Mouse (Mus musculus): ENCODE data around the gene Lrrc1.
A peak's percentile ranks its signal among the peaks of the same experiment; 100 is the strongest.

Gene Lrrc1

DNA sequence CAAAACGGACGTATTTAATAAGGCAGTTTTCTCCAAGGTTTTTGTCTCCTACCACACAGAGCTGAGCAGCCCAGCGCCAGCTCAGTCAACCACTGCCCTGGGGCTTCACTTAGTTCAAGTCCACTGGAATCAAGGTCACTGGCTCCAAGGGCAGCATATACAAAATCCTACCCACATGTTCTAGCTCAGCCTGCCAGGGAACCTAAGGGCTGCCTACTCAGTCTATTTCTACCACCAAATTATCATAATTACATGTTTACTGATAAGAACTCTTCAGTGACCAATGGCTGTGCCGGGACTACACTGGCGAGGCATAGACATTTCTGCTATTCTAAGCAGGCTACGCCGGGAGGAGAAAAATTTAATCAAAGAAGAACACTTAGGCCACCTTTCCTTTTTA is 80.8 kb downstream of the Lrrc1 start:
- no peak for DNase-seq (ENCODE audit: low spot score in 2 of 2)

DNA sequence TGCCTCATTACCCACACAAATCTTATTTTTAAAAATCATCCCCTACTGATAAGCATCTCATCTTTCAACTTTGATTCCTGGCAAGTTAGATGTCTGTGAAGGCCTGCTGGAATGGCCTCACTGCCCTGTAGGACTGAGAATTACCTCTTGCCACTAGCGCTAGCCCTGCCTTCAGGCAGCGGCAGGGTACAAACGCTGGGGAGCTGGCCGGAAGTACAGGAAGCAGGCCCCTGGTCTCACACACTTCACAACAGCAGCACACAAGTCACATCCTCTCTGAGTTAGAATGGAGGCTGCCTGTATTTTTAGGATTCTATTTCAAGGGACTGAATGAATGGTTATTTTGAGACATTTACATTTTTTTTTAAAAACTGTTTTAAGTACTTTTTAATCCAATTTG is 81.5 kb downstream of the Lrrc1 start:
- peak; percentile 2 to 4 for DNase-seq (ENCODE audit: low spot score in 2 of 2)

DNA sequence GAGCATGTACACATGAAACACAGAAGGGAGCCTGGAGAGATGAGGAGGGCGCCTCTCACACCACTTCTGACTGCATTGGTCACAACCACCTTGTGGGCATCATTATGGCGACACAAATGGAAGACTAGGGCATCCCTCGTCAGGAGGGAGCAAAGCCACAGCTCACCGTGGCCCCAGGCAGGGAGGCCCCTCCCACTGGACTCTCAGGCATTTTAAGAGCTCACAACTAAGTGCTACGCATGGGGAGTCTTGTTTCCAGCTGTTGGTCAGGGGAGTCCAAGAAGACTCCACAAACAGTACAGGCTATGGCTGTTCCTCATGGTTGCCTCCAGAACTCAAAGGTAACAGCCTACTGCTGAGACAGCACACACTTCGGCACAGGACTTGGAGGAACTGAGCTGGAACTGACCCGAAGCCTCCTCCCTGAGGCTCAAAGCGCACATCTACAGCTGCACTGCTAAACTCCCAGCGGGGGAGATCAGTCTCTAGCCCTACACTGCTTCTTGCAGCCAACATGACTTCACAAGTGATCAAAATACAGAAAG is 83.2 kb downstream of the Lrrc1 start:
- DNase-seq (ENCODE audit: low spot score in 2 of 2) = no peak

DNA sequence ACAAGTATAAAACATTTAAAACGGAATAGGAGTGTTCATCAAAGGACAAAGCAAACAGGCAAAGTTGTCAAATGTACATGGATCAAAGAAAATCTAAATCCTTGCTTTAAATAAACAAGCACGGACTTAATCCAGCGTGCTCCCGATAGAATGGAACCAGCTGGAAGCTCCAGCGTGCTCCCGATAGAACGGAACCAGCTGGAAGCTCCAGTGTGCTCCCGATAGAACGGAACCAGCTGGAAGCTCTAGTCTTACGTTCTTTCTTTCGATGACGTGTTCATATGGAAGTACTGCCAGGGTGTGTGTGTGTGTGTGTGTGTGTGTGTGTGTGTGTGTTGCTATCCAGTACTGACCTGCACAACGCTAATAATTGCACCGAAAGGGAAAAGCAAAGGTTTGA is 84.3 kb downstream of the Lrrc1 start:
- no peak for DNase-seq (ENCODE audit: low spot score in 2 of 2)

DNA sequence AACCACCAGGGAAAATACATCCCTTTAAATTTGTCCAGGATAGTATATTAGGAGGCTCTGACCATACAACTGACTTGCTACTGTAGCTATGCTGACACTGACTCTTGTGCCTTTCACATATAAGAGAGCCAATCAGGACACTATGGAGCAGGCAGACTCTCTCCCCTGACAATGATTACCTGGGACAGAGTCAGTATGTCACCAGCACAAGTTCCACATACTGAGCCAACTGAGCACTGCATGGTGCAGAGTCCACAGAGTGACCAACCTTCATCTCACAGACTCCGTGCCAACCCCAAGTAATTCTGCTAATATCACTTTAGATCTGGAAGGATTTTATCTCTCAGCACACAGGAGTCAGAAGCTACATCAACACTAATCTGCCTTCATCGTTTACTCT is 85.3 kb downstream of the Lrrc1 start:
- no peak for DNase-seq (ENCODE audit: low spot score in 2 of 2)

DNA sequence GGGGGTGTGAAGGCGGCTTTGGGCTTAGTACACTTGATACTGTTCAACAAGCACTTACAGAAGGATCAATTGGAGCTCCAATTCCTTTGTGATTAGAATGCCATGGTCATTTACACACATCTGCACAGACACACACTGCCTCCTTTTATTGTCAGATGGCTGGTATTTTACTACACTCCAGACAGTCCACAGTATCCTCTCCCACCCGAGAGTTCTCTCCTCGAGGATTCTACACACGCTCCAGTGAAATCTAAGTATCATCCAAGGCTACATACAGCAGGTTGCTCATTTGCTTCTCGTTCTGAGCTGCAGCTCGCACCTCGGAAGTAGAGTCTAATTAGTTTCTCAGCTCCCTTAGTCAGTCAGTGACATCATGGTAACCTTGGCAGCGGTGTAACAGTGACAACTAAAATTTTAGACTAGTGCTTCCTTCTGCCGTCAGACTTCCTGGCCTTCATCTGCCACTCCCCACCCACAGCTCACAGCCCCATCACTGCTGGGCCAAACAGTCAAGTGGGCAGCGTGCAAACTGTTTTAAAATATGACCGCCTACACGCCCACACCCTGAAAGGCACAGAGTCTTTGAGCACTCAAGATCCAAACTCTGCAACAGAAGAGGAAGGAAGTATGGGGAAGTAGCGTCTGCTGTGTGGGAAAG is 88.4 kb downstream of the Lrrc1 start:
- peak in 1 of 2 experiments; percentile 6 for DNase-seq (ENCODE audit: low spot score in 2 of 2)

DNA sequence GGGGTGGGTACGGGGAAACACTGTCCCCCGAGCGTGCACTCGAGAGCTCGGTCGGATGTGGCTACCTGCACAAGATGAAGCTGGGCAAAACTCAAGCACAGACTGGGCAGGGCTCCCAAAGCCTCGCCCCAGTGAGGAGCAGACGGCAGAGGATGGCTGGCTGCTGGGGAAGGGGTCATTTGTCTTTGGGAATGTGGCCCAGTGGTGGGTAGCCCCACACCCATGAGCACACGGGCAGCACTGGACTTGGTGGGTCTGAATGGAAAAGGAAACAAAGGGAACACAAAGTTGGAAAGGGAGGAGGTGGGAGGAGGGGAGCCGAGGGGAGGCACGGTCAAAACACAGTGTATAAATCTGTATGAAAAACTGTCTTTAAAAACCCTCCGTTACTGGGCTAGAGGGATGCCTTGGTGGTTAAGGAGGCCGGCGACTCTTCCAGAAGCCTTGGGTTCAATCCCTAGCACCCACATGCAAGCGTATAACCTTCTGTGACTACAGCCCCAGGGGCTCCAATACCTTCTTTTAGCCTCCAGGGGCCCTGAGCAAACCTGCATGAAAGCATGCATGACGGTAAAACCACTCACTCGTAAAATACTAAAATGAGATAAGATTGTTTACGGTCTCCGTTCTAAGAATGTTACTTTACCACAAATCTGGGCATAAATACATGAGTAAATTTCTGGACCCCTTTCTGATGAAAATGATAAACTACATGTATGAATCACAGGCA is 89.1 kb downstream of the Lrrc1 start:
- no peak for DNase-seq (ENCODE audit: low spot score in 2 of 2)

DNA sequence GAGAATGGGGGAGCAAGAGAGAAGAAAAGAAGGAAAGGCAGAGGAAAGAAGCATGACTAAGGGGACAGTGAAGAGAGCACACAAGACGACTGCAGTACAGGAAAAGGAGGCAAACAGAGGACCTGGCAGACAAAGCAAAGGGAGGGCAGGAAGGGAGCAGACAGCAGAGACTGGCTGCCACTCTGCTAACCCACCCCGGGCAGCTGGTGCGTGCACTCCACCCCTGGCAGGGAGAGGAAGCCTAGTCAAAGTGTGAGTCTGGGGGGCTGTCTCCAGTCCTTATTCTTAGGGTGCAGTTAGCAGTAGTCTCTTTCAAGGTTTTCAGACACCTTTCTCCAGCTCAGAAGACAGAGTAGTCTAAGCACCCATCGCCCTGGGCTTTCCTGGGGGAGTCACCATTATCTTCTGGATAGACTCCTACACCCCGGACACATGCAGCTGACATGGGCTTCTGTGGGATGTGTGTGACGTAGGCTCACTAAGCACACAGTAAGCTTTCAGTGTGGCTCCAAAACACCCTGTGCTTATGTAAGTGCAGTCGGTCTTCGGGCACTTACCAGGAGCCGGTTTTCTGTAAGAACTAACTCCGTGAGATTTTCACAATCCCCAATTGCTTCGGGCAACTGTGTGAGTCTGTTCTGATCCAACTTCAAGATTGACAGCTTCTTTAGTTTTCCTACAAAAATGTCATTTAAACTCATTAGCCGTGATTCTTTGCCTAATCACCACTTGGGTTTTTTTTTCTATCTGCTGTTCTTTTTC is 92.4 kb downstream of the Lrrc1 start:
- no peak for DNase-seq (ENCODE audit: low spot score in 2 of 2)

DNA sequence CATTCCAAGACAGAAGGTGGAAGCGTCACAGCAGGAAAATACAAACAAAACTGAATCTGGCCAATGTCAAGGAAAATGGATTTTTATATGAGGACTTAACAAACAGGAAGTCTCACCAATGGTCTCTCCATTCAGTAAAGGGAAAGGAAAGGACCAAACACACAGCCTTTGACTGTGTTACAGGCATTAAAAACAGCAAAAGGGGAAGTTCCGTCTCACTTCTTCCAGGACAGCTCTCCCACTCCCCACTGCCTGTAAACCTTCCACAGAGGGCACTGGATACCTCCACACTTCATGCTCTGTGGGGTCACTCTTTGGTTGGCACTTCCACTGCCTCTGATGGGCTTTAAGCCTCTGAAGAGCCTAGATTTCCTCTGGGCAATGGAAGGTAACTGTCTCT is 94.2 kb downstream of the Lrrc1 start:
- no peak for DNase-seq (ENCODE audit: low spot score in 2 of 2)

DNA sequence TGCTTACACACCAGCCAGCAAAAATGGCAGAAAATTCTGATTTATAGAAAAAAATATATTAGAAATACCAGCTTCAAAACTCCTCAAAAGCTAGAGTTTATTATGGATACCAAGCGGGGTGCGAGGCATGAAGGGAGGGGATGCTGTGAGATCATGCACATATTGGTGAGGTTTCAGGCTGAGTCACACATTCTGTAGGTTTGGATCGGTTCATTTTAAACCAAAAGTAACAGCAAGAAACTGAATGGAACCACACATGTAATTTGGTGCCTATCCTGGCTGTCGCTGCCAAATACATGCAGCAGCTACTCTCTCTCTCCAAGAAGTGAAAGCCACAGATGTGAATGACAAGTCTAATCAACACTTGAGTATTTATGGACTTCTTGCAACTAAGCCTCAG is 99.8 kb downstream of the Lrrc1 start:
- DNase-seq (ENCODE audit: low spot score in 2 of 2) = no peak

DNA sequence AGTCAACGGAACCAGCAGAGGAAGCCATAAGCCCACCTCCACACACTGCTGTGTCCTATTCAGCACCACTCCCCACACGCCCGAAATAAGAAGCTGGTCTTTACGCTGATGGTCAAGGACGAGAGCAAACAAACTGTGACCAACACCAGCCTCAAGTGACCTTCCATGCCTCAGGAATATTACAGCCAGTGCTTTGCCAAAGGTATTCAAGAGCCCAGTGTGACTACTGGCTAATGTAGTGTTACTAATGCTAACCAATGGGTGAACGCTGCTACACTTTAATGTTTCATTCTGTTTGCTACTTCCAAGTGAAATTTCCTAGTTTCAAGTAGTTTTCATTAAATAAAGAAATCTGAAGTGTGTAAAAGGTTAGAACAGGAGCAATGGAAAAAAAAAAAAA is 105.3 kb downstream of the Lrrc1 start:
- no peak for DNase-seq (ENCODE audit: low spot score in 2 of 2)

DNA sequence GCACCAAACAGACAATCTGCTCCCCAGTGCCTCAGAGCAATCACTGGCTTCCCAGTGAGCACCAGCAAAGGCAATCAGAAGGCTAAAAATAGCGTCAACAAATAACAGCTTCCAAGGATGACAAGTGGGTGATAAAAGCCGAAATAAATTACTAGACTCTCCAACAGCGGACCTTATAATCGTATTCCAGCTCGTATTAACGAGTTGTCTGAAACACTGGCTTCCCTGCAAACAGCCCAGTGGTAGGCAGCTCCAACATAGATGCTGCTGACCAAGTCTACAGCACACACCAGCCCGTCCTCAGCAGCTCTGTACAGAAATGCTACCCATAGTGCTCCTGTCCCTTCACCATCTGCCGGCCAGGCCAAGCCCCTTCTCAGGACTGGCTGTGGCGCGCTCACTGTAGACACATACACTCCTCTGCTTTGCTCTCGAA is 105.8 kb downstream of the Lrrc1 start:
- DNase-seq (ENCODE audit: low spot score in 2 of 2) = no peak

DNA sequence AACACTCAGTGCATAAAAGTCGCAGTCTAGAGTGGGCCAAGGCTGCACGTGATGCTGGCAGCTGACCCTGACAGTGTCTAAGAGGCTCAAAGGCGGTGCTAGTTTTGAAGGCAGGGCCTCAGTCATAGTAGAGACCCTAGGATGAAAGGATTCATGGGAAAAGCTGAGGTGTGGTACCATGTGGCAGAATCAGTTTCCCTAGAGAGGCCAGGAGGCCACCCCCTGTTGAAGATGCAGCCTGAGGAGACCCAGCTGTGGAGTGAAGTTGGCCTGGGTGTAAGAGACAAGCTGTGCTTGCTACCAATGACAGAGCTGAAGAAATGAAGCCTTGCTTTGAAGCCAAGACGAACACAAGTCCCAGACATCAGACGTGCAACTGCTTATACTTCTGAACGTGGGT is 107.5 kb downstream of the Lrrc1 start:
- no peak for DNase-seq (ENCODE audit: low spot score in 2 of 2)

DNA sequence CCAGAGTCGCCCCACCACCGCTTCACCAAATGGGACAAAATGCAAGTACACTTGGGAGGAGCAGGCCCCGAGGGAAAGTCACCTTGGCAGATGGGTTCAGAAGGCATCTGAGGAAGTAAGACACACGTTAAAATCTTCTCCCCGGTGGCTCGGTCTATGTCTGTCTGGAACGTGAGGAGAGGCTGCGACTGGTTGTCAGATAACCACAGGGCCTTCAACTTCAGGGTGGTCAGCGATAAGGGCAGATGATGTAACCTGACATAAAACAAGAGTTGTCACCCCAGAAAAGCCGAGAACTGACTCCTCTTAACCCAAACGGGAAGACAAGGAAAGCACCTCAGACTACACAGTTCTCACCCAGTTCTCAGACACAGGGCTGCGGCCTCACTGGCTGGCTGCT is 109.7 kb downstream of the Lrrc1 start:
- no peak for DNase-seq (ENCODE audit: low spot score in 2 of 2)

DNA sequence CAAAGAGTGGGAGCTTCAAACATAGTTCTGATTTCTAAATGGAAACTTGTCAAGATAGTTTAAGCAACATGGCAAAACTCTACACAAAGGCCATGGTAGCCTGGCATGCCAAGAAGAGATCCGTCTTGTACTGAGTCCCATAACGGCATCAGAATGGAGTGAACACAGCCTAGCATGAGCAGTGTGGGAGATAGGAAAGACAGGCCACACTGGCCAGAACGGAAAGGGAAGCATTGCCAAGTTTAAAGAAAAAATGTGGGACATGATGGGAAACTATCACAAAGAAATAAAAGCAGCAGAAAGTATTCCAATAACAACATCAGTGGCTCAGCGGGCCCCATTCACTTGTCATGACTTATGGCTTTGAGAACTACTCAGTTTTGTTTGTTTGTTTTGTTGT is 111.2 kb downstream of the Lrrc1 start:
- DNase-seq (ENCODE audit: low spot score in 2 of 2) = no peak

DNA sequence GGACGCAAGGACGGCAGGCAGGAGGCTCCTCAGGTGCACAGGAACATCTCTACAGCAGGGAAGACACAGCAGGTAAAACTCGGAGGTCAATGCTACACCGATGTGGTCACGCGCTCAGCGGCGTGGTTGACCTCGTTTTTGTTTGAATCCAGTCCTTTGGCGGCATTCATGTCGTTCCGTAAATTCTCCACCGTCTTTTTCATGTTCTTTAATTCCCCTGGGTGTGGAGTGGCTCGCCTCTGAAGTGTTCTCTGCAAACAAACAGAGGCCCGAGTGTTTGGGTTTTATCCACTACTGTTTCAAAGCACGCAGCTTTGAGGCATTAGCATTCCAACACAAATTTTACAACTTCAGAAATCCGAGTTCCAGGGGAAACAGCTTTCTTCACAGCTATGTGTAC is 112.6 kb downstream of the Lrrc1 start:
- DNase-seq (ENCODE audit: low spot score in 2 of 2) = no peak

DNA sequence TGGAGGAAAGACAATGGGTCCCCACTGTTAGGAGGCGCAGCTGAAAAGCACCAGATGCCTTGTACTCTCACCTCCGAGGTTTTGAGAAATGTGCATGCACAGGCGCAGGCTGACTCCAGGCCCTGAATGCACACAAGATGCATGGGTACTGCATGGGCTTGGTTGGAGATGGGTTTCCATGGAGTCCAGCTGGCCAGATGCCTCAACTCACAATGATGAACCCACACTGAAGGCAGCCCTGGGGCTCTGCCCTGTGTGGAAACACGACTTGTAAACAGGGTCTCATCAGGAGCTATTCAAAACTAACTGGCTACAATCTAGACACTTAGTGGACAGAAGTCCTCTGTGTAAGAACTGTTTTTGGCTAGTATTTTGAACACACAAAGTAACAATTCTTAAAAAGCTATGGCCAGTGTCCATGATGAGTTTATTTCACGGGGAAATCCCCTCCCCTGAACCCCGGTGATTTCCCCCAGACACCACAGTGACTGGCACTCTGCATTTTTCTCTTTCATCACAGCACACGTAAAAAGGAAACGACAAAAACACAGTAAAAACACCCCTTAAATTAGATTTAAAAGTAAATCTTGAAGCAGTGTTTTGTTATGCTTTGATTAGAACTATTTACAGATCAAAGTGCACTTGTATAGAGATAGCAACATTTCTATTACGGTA is 114.1 kb downstream of the Lrrc1 start:
- DNase-seq (ENCODE audit: low spot score in 2 of 2) = peak in 1 of 2 experiments; percentile 3

DNA sequence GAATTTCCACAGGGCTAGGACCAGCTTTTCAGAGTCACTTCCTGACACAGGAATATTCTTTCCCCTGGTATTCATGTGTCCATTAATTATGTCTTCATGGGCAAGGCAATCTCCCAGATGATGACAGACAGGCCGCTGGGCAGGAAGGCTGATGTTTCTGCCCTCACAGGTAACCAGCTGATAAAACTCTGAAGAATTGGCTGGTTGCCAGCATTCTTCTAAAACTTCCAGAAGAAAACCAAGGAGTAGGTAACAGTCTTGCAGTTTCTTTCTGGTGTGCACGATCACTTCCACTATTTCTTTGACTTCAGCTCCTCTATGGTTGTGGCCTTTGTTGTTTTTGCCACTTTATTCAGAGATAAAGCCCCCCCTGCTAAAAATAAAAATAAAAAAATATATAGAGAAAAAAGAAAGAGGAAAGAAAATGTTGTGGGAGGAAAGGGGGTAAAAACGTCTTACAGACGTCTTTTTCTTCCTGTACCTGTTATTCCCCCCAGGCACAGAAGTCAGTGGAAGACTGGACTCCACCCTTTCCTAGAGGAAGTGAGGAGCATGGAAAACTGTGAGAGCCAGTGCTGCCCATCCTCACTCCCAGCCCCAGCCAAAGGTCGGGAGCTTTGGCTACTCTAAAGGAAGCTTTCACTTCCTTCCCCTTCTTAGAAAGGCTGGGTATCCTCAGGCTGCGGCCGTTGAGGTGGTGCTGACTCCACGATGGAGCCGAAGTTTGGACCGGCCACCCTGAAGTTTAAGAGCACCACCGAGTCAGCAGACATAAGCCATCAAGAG is 115.2 kb downstream of the Lrrc1 start:
- DNase-seq (ENCODE audit: low spot score in 2 of 2) = no peak

DNA sequence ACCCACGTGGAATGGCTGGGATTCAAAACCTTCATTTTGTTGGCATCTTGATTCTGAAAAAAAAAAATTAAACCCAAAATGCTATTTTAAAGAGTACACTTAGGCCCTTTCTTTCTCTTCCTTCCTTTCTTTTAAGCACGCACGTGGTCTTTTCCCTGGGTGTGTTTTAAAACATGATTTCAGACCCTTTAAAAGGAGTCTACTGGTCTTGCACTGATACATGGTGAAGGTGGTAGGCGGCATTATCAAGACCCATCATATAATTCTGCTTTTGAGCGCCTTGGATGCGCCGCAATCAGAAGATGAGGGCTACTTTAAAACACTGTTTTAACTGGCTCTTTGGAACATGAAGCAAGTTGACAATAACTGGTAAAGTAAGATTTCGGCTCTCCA is 115.9 kb downstream of the Lrrc1 start:
- DNase-seq (ENCODE audit: low spot score in 2 of 2) = no peak

DNA sequence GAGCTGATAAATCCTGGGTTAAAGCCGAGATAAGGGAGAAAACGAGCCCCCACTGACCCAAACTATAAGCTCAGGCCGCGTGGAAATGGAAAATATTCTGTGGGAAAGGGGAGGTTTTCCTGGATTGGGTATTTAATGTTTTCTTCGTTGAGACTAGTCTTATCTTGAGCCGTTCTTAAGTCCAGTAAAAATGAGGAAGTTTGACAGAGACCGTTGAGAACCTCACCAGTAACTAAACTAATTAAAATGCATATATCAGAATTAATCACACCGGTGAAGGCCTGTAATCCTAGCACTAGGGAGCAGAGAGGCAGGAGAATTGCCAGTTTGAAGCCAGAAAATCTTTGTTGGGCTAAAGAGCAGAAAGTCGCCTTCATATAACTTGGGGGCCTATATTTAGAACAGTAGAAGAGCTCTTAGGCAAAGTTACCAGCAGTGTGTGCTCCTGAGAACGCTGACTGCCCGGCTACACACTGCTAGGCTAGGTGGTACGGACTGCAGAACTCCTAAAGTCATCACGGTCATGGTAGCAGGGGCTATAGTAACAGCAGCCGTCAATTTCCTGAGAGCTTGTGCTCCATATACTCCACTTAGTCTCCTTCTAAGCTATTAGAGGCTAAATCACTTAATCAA is 116.4 kb downstream of the Lrrc1 start:
- DNase-seq (ENCODE audit: low spot score in 2 of 2) = no peak
